Mouse (Mus musculus) kidney, adult 2 months (tissue): ENCODE measurements around the gene Mageb3.

Experiments
- CTCF ChIP-seq: fragments of 200-500 bp; conservative IDR thresholded peaks from 2 replicates; pipeline ENCODE4 v1.5.1; 2011; ENCODE audit warnings: low read depth, mild to moderate bottlenecking, control low read depth, low read length, moderate library complexity, mixed read lengths; ENCODE audit not compliant: insufficient read depth, insufficient read length
- POLR2A ChIP-seq: fragments of 200-500 bp; IDR thresholded peaks from one replicate; pipeline ENCODE4 v1.6.1; 2011; ENCODE audit warnings: low read depth, low read length, control low read depth

DNA sequence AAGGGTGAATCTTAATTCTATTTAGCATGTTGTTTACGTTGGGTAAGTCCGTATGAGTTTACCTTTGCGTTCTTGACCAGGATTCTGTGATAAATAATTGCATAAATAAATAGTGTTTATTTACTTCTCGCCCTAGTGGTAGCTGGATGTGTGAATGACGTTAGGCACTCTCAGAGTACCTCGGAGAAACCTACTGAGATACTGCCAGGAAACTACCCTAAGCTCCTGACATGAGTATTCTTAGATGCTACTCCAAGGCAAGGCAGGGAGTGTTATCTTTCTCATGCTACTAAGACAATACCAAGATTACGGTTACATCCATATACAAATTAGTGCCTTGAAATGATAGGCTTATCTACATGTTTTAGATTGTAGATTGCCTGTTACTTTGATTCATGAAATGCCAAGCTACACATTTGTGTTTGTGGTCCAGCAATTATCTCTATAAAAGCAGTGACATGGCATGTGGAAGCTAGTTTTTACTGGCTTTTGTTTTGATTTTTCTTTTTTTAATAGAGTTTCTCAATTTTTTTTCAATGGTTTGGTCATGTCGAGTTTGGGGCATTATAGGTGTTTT is 1.4 kb upstream of the Mageb3 start:
- TF ChIP-seq POLR2A = no peak
- TF ChIP-seq CTCF = no peak
